Mouse (Mus musculus): Measurements from ENCODE around the gene Med23. TPM values are rescaled to one million over a fixed set of nuclear protein-coding genes. Genes with fewer than 3 reads are reported as not detected.

The Med23 gene
- polyA plus RNA-seq, 1 experiment, result 1.7 TPM

DNA sequence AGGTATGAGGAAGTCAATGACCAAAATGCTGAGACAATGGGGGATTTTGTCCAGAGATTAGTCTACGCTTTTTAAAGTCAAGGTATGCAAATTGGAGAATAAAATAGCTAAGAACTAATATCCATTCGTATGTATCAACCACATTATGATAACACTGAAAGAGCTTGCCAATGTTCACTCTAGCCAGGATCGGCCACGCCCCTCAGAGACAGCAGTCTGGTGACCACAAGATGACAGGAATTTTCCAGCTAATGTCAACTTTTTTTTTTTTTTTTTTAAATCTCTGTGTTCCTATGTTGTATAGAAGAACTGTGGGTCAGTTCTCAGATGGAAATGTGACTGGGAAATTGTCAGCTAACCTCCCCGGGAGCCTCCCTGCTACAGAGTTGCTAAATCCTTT lies 39.3 kb upstream of the Med23 start:
- no peaks in the 10 kb centered on the region for H3K9me3 ChIP-seq
- no peaks in the 10 kb centered on the region for H3K27me3 ChIP-seq (replicated peaks)
- no peak overlapping the region for H3K4me3 ChIP-seq (replicated peaks)
- no peaks in the 10 kb centered on the region for H3K36me3 ChIP-seq (replicated peaks; ENCODE audit: low read length)
- no peaks in the 10 kb centered on the region for H3K4me1 ChIP-seq
- TF ChIP-seq GATA1 (IDR thresholded peaks at IDR 0.05; ENCODE audit: borderline replicate concordance, low read length) (no peak), FLI1 (IDR thresholded peaks at IDR 0.05; ENCODE audit: low read length) (no peak)

GRCm38 (mm10) chr10:24831377-24832095 lies 38.2 kb upstream of the Med23 start:
- H3K9me3 ChIP-seq, result no peaks in the 10 kb centered on the region; the same call in 1 of the 2 replicates
- no peaks in the 10 kb centered on the region for H3K27me3 ChIP-seq (replicated peaks)
- H3K4me3 ChIP-seq (replicated peaks), result no peak overlapping the region
- no peaks in the 10 kb centered on the region for H3K4me1 ChIP-seq
- TF ChIP-seq GATA1 (IDR thresholded peaks at IDR 0.05; ENCODE audit: borderline replicate concordance, low read length) (no peak), FLI1 (IDR thresholded peaks at IDR 0.05; ENCODE audit: low read length) (no peak)
- no peaks in the 10 kb centered on the region for H3K36me3 ChIP-seq (replicated peaks; ENCODE audit: low read length)

DNA sequence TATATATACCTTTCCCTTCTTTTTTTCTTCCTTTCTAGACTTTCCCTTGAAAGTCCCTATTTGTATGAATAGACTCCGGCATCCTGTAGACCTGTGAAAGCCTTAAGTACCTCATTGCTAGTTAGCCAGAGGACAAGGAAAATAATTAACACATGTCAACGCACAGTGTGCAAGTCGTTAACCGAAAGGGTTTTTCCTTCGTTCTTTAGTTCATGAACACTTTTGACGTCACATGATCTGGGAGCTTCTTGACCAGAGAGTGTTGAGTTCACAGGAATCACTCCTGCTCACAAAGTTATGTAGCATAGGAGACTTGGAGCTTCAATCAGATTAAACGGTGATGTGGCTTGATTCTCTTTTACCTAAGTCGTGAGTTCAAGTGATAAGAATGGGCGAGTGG lies 37.5 kb upstream of the Med23 start:
- Histone ChIP-seq H3K36me3 (replicated peaks; ENCODE audit: low read length) (no peaks in the 10 kb centered on the region), H3K4me3 (replicated peaks) (no peak overlapping the region), H3K27me3 (replicated peaks) (no peaks in the 10 kb centered on the region), H3K4me1 (no peaks in the 10 kb centered on the region), H3K9me3 (peaks cover 2% of the 10 kb centered on the region)
- no peak for TF ChIP-seq GATA1 (IDR thresholded peaks at IDR 0.05; ENCODE audit: borderline replicate concordance, low read length)
- no peak for TF ChIP-seq FLI1 (IDR thresholded peaks at IDR 0.05; ENCODE audit: low read length)

DNA sequence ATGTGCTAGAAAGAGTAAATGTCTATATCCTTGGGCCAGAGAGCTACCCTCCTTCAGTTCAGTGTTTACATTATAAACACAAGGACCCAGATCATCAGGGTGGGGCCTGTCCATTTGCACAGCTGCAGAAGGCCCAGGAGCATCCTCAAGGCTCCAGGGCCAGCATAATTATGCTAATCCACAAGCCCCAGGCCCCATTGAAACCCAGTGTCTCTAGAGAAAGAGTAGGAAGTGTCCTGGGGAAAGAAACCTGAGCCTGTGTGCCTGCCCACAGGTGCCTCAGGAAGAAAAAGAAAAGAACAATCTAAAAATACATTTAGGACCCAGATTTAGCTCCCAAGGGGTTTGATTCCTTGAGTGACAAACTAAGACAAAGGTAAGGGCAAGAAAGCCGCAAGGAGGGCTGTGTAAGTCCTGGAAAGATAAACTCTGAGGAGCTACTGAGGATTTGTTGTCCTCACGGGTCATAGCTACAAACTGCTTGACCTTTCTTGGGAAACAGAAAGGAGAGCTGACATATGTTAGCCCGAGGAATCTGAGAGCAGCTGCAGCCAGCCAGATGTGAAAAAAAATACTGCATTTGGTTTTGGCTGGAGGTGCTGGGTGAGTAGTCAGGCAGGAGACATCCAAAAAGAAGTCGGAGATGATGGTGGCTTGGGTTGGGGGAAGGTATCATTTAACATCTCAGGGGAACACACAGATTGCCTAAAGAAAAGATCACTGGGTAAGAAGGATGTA lies 35.0 kb upstream of the Med23 start:
- no peaks in the 10 kb centered on the region for H3K4me1 ChIP-seq
- peaks cover 20% of the 10 kb centered on the region for H3K9me3 ChIP-seq
- H3K36me3 ChIP-seq (replicated peaks; ENCODE audit: low read length), result no peaks in the 10 kb centered on the region
- no peaks in the 10 kb centered on the region for H3K27me3 ChIP-seq (replicated peaks)
- no peak overlapping the region for H3K4me3 ChIP-seq (replicated peaks)
- TF ChIP-seq FLI1 (IDR thresholded peaks at IDR 0.05; ENCODE audit: low read length), result no peak
- TF ChIP-seq GATA1 (IDR thresholded peaks at IDR 0.05; ENCODE audit: borderline replicate concordance, low read length), result no peak

DNA sequence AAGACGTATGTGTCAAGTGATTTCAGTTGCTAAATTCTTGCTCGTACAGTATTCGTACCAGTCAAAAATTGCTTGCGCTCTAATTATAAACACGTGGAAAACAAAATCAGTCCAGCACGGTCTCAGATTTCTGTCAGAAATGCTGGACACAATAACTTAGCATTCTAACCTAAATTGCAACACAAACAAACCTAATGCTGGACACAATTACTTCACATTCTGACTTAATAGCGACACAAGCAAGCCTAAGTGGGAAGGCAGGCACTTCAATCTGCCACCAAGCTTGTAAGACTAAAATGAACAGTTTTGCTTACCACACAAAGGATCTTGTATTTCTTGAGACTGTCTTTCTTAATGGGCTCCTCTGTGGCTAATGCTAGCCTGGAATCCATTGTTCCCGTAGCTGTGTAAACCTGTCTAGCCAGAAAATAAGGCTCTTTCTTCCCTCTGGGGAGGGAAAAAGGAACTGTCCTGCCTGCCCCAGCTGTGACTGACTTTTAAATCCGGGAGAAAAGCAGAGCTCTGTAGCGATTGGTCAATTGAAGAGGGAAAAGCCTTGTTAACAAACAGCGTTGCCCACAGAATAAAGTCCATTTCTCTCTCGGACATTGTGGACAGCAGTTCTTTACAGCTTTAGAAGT lies 34.0 kb upstream of the Med23 start:
- Histone ChIP-seq H3K36me3 (replicated peaks; ENCODE audit: low read length) (no peaks in the 10 kb centered on the region), H3K27me3 (replicated peaks) (no peaks in the 10 kb centered on the region), H3K4me3 (replicated peaks) (no peak overlapping the region), H3K4me1 (no peaks in the 10 kb centered on the region), H3K9me3 (peaks cover 22% of the 10 kb centered on the region)
- TF ChIP-seq GATA1 (IDR thresholded peaks at IDR 0.05; ENCODE audit: borderline replicate concordance, low read length), result no peak
- TF ChIP-seq FLI1 (IDR thresholded peaks at IDR 0.05; ENCODE audit: low read length), result no peak

DNA sequence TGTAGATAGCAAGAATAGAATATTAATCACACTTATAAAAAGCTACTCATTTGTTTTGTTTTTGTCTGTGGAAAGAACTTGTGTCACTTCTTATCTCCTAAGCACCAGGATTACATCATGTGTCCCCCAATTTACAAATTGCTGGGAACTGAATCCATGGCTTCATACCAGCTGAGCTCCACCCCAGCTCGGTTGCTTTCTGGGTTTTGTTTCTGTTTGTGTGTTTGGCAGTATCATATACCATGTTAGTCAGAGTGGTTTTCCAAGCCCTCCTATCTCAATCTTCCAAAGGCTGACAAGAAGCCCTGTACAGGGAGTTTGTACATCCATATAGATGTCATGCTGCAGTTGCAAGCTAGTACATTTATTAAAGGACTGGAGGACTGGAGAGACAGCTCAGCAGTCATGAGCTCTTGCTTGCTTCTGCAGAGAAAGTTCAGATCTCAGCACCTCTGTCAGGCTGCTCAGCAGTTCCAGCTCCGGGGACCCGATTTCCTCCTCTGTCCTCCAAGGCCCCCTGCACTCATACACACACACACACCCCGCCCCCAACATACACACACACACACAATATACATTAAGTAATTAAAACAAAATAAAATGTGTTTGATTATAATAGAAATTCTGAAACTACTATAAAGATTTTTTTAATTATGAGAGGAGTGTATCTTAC lies 33.3 kb upstream of the Med23 start:
- Histone ChIP-seq H3K9me3 (peaks cover 25% of the 10 kb centered on the region), H3K36me3 (replicated peaks; ENCODE audit: low read length) (no peaks in the 10 kb centered on the region), H3K27me3 (replicated peaks) (no peaks in the 10 kb centered on the region), H3K4me3 (replicated peaks) (no peak overlapping the region), H3K4me1 (no peaks in the 10 kb centered on the region)
- TF ChIP-seq FLI1 (IDR thresholded peaks at IDR 0.05; ENCODE audit: low read length) (no peak), GATA1 (IDR thresholded peaks at IDR 0.05; ENCODE audit: borderline replicate concordance, low read length) (no peak)

DNA sequence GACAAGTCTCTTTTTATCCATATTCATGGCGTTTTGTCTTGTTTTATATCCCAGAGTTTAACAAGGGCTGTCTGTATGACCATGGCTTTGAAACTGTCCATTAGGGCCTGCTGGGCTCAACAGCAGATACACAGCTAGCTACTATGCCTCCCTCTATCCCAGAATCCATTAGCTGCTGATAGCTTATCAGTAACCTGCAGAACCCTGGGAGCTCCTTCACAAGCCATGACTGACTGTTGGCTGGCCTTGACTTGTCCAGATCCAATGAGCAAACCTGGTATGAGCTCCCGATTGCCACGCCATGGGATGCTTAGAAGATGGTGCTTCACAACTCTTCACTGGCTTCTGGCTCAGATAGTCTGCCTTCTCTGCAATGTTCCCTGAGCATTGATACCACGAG lies 29.0 kb upstream of the Med23 start:
- H3K9me3 ChIP-seq, result peaks cover 47% of the 10 kb centered on the region
- H3K4me3 ChIP-seq (replicated peaks), result no peak overlapping the region
- TF ChIP-seq GATA1 (IDR thresholded peaks at IDR 0.05; ENCODE audit: borderline replicate concordance, low read length), result no peak
- TF ChIP-seq FLI1 (IDR thresholded peaks at IDR 0.05; ENCODE audit: low read length), result no peak
- H3K36me3 ChIP-seq (replicated peaks; ENCODE audit: low read length), result no peaks in the 10 kb centered on the region
- no peaks in the 10 kb centered on the region for H3K27me3 ChIP-seq (replicated peaks)
- H3K4me1 ChIP-seq, result no peaks in the 10 kb centered on the region

DNA sequence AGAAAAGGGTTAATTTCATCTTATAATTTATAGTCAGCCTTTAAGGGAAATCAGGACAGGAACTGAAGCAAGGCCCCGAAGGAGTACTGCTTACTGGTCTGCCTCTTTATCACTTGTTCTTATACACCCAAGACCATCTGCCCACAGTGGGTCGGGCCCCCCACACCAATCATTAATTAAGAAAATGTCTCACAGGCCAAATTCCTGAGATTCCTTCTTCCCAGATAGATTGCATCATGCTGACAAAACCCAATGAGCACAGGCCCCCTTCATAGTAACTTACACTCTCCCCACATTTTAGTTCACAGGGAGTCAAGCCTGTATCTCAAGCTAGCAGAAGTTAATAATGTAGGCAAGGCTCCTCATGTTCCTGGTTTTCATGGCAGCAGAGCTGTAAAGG lies 27.8 kb upstream of the Med23 start:
- Histone ChIP-seq H3K4me1 (no peaks in the 10 kb centered on the region), H3K4me3 (replicated peaks) (no peak overlapping the region), H3K27me3 (replicated peaks) (no peaks in the 10 kb centered on the region), H3K9me3 (peaks cover 48% of the 10 kb centered on the region), H3K36me3 (replicated peaks; ENCODE audit: low read length) (no peaks in the 10 kb centered on the region)
- TF ChIP-seq GATA1 (IDR thresholded peaks at IDR 0.05; ENCODE audit: borderline replicate concordance, low read length), result no peak
- no peak for TF ChIP-seq FLI1 (IDR thresholded peaks at IDR 0.05; ENCODE audit: low read length)

- Histone ChIP-seq H3K4me1 (no peaks in the 10 kb centered on the region), H3K9me3 (peaks cover 42% of the 10 kb centered on the region), H3K4me3 (replicated peaks) (no peak within 1 kb of the TSS), H3K36me3 (replicated peaks; ENCODE audit: low read length) (no peaks in the 10 kb centered on the region), H3K27me3 (replicated peaks) (no peaks in the 10 kb centered on the region)
- TF ChIP-seq FLI1 (IDR thresholded peaks at IDR 0.05; ENCODE audit: low read length), result no peak
- TF ChIP-seq GATA1 (IDR thresholded peaks at IDR 0.05; ENCODE audit: borderline replicate concordance, low read length), result no peak
Observed at GRCm38 (mm10) chr10:24842676-24843075, 27.1 kb upstream of the Med23 start, which contains the start of gene Enpp3. Gene Enpp3, minus strand, starts transcription at chr10:24842823.

Measured in megakaryocyte, embryonic 14.5 days (primary cell).